Mouse (Mus musculus): ENCODE measurements at regions not wholly inside any gene's neighbourhood (a gene's known extent, or its start where the extent isn't known, plus 50 kb on each side); places are given as distances from the start of the nearest gene placed in this dataset.
A peak's percentile ranks its signal among the peaks of the same experiment; 100 is the strongest.

DNA sequence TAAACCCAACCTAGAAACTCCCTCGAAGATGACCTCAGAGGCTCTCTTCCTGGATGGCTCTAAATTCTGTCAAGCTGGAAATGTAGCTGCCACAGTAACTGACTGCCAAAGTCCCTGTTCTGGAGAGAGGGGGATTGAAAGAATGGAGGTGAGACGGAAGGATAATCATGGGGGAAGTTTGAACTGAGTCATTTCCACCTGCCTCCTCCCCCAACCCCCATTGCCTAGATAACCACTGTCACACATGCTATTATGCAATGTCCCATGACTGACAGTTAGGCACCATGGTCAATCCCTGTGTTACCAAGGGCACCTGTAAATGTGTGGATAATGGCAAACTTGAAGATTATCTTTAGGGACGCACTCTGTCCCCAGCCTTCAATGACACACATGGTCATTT is 172.0 kb upstream of the Spdye4c start (continued):
- TF ChIP-seq MXI1 (IDR thresholded peaks at IDR 0.05; ENCODE audit: low read depth, low read length) (no peak), NRF1 (IDR thresholded peaks at IDR 0.05; ENCODE audit: low read depth, low read length) (no peak)

DNA sequence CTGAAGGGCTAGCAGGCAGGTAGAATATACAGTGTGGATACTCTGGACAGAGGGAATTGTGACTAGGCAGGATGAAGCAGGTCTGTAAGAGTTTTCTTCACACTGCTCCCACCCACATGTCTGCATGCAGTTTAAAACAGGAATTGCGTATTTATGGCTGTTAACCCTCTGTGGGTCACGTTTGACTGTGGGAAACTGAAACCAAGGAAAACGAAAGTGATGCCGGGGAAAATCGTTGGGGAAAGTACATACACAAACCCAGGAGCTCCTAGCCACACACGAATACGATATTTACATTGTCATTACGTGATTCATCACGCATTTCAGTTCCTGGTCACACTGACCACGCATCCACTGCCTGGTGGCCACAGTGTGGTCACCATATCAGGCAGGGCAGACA is 170.6 kb upstream of the Spdye4c start:
- Histone ChIP-seq H3K79me2 (replicated peaks; ENCODE audit: control insufficient read depth, extremely low read depth, insufficient read depth, poor library complexity, severe bottlenecking) (peaks cover 7% of the 10 kb centered on the region), H3K36me3 (replicated peaks in 1 of 2; ENCODE audit: control insufficient read depth in 1 of 2, insufficient read depth in 1 of 2, low read length in 1 of 2) (peaks cover 0 to 36% of the 10 kb centered on the region in 2 experiments), H3K4me2 (ENCODE audit: insufficient read depth, low read depth, poor library complexity, severe bottlenecking) (no peak overlapping the region), H3K9me3 (replicated peaks; ENCODE audit: low read length) (peaks cover 5% of the 10 kb centered on the region), H3K4me1 (ENCODE audit: control insufficient read depth in 1 of 2, insufficient read depth in 2 of 2) (peaks cover 46 to 75% of the 10 kb centered on the region in 2 experiments), H3K9ac (ENCODE audit: insufficient read depth, low read depth) (no peak overlapping the region), H3K27ac (ENCODE audit: insufficient read depth, low read depth) (no peak overlapping the region), H3K4me3 (replicated peaks in 1 of 3; ENCODE audit: low read depth in 2 of 3, low read length in 2 of 3, poor library complexity in 1 of 3) (no peak overlapping the region), H3K27me3 (replicated peaks) (no peaks in the 10 kb centered on the region)
- TF ChIP-seq BHLHE40 (IDR thresholded peaks at IDR 0.05; ENCODE audit: low read depth, low read length) (peak; percentile 79), ZMIZ1 (IDR thresholded peaks at IDR 0.05; ENCODE audit: low read depth, low read length) (no peak)
- dilution Hi-C loops (cut with MboI; ENCODE audit: extremely low pct_ligation_motif_present, extremely low pct_unique_long_range_greater_than_20kb, low sequenced_read_pairs) (no loop called here), in situ Hi-C loops (cut with MboI; ENCODE audit: low pct_ligation_motif_present, low pct_unique_long_range_greater_than_20kb, low sequenced_read_pairs) (no loop called here)
- DNase-seq (ENCODE audit: extremely low read depth) = no peak

DNA sequence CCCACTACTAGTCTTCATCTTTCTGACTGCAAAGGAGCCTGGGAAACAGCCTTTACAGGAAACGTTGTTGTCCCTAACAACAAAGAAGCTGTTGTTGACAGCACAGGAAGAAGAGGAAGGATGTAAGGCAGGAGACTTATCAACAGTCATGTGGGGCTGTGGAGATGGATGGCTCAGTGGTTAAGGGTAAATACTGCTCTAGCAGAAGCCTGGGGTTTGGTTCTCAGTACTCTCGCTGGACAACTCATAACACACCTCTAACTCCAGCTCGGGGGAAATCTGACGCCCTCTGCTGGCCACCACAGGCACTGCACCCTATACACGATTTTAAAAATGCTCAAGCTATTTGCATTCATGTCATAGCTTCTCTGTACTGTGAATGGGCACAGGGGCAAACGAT is 168.3 kb upstream of the Spdye4c start:
- Histone ChIP-seq H3K4me3 (replicated peaks in 1 of 3; ENCODE audit: low read depth in 2 of 3, low read length in 2 of 3, poor library complexity in 1 of 3) (no peak overlapping the region), H3K36me3 (replicated peaks in 1 of 2; ENCODE audit: control insufficient read depth in 1 of 2, insufficient read depth in 1 of 2, low read length in 1 of 2) (peaks cover 0 to 45% of the 10 kb centered on the region in 2 experiments), H3K27ac (ENCODE audit: insufficient read depth, low read depth) (no peak overlapping the region), H3K9ac (ENCODE audit: insufficient read depth, low read depth) (no peak overlapping the region), H3K4me2 (ENCODE audit: insufficient read depth, low read depth, poor library complexity, severe bottlenecking) (no peak overlapping the region), H3K79me2 (replicated peaks; ENCODE audit: control insufficient read depth, extremely low read depth, insufficient read depth, poor library complexity, severe bottlenecking) (peaks cover 13% of the 10 kb centered on the region), H3K9me3 (replicated peaks; ENCODE audit: low read length) (peaks cover 5% of the 10 kb centered on the region), H3K4me1 (ENCODE audit: control insufficient read depth in 1 of 2, insufficient read depth in 2 of 2) (peaks cover 45 to 75% of the 10 kb centered on the region in 2 experiments), H3K27me3 (replicated peaks) (no peaks in the 10 kb centered on the region)
- in situ Hi-C loops (cut with MboI; ENCODE audit: low pct_ligation_motif_present, low pct_unique_long_range_greater_than_20kb, low sequenced_read_pairs) = no loop called here
- TF ChIP-seq NRF1 (IDR thresholded peaks at IDR 0.05; ENCODE audit: low read depth, low read length) (no peak), GABPA (IDR thresholded peaks at IDR 0.05; ENCODE audit: insufficient replicate concordance, low read depth, low read length) (no peak), USF1 (IDR thresholded peaks at IDR 0.05; ENCODE audit: low read depth, low read length) (no peak), SMC3 (IDR thresholded peaks at IDR 0.05; ENCODE audit: low read depth, low read length) (peak; percentile 56), CTCF (conservative IDR thresholded peaks at IDR 0.05 in 1 of 2, IDR thresholded peaks at IDR 0.05 in 1 of 2; ENCODE audit: low read depth in 2 of 2, low read length in 2 of 2) (peak; percentile 63 to 72), RAD21 (IDR thresholded peaks at IDR 0.05; ENCODE audit: low read depth, low read length) (peak; percentile 35), POLR2A (IDR thresholded peaks at IDR 0.05; ENCODE audit: low read depth, low read length) (no peak)
- dilution Hi-C loops (cut with MboI; ENCODE audit: extremely low pct_ligation_motif_present, extremely low pct_unique_long_range_greater_than_20kb, low sequenced_read_pairs) = no loop called here
- DNase-seq (ENCODE audit: extremely low read depth) = no peak

DNA sequence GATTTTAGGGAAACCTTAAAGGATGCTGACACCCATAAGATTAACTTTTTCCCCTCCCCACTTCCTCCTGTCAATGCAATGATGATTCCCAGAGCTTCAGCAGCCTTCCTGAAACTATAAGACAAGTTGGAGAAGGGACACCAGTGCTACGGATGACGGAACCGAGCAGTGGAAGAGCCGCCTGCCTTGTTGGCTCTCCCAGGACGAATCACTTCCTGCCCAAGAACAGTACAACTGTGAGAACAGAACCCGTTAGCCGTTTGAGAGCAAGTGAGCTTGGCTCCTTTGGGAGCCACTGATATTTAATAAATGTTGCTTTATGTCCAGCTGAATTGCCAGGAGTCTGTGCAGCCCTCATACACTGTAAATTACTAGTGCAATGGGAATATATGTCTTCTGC is 166.8 kb upstream of the Spdye4c start:
- Histone ChIP-seq H3K9ac (ENCODE audit: insufficient read depth, low read depth) (no peak overlapping the region), H3K4me3 (replicated peaks in 1 of 3; ENCODE audit: low read depth in 2 of 3, low read length in 2 of 3, poor library complexity in 1 of 3) (no peak overlapping the region), H3K4me1 (ENCODE audit: control insufficient read depth in 1 of 2, insufficient read depth in 2 of 2) (peaks cover 34 to 61% of the 10 kb centered on the region in 2 experiments), H3K4me2 (ENCODE audit: insufficient read depth, low read depth, poor library complexity, severe bottlenecking) (no peak overlapping the region), H3K36me3 (replicated peaks in 1 of 2; ENCODE audit: control insufficient read depth in 1 of 2, insufficient read depth in 1 of 2, low read length in 1 of 2) (peaks cover 0 to 41% of the 10 kb centered on the region in 2 experiments), H3K79me2 (replicated peaks; ENCODE audit: control insufficient read depth, extremely low read depth, insufficient read depth, poor library complexity, severe bottlenecking) (peaks cover 10% of the 10 kb centered on the region), H3K9me3 (replicated peaks; ENCODE audit: low read length) (peaks cover 5% of the 10 kb centered on the region), H3K27ac (ENCODE audit: insufficient read depth, low read depth) (no peak overlapping the region), H3K27me3 (replicated peaks) (no peaks in the 10 kb centered on the region)
- dilution Hi-C loops (cut with MboI; ENCODE audit: extremely low pct_ligation_motif_present, extremely low pct_unique_long_range_greater_than_20kb, low sequenced_read_pairs) (no loop called here), in situ Hi-C loops (cut with MboI; ENCODE audit: low pct_ligation_motif_present, low pct_unique_long_range_greater_than_20kb, low sequenced_read_pairs) (no loop called here)
- TF ChIP-seq UBTF (IDR thresholded peaks at IDR 0.05; ENCODE audit: low read depth, low read length) (no peak), MAFK (IDR thresholded peaks at IDR 0.05; ENCODE audit: insufficient replicate concordance, low read length) (no peak), ELF1 (IDR thresholded peaks at IDR 0.05; ENCODE audit: low read depth, low read length) (no peak), RCOR1 (conservative IDR thresholded peaks at IDR 0.05; ENCODE audit: low read depth, low read length) (no peak)
- DNase-seq (ENCODE audit: extremely low read depth) = no peak

Data from CH12.LX (cell line).